Mouse (Mus musculus) kidney, adult 2 months (tissue): ENCODE measurements around the gene Rnf126. TPM values are rescaled to one million over a fixed set of nuclear protein-coding genes. Genes with fewer than 3 reads are reported as not detected.

ENCODE experiments used
- DNase-seq: peaks from one replicate; pipeline ENCODE4 v3.0.0; 2021
- H3K27ac ChIP-seq: fragments of 200-500 bp; 2 replicates; pipeline ENCODE4 v1.5.1; 2012; ENCODE audit warnings: low read depth, low read length, control low read depth, inconsistent platforms; ENCODE audit not compliant: insufficient read depth
- H3K27me3 ChIP-seq: fragments of 200-500 bp; replicated peaks from 2 replicates; pipeline ENCODE4 v1.6.1; 2012; ENCODE audit warnings: mild to moderate bottlenecking, moderate library complexity, low read length, inconsistent platforms; ENCODE audit not compliant: control insufficient read depth, insufficient read depth
- H3K36me3 ChIP-seq: fragments of 200-500 bp; 2 replicates; pipeline ENCODE4 v1.6.1; 2012; ENCODE audit warnings: mild to moderate bottlenecking, moderate library complexity, low read length, inconsistent platforms; ENCODE audit not compliant: control insufficient read depth, insufficient read depth
- H3K4me1 ChIP-seq: fragments of 200-500 bp; 2 replicates; pipeline ENCODE4 v1.6.1; 2011; ENCODE audit warnings: low read length; ENCODE audit not compliant: control insufficient read depth, insufficient read depth
- H3K4me3 ChIP-seq: fragments of 200-500 bp; 2 replicates; pipeline ENCODE4 v1.5.1; 2011; ENCODE audit warnings: mild to moderate bottlenecking, low read depth, low read length, control low read depth; ENCODE audit not compliant: insufficient read depth
- CTCF ChIP-seq: fragments of 200-500 bp; conservative IDR thresholded peaks from 2 replicates; pipeline ENCODE4 v1.5.1; 2011; ENCODE audit warnings: low read depth, mild to moderate bottlenecking, control low read depth, low read length, moderate library complexity, mixed read lengths; ENCODE audit not compliant: insufficient read depth, insufficient read length
- POLR2A ChIP-seq: fragments of 200-500 bp; IDR thresholded peaks from one replicate; pipeline ENCODE4 v1.6.1; 2011; ENCODE audit warnings: low read depth, low read length, control low read depth
- WGBS: fragments of 180-500 bp; shearing (Covaris S2); methylation state at CpG from one replicate; pipeline ENCODE4 v1.1.7; 2018; 5-methylcytosine and 5-hydroxymethylcytosine counted together
- polyA plus RNA-seq: library from polyadenylated mRNA; depleted of rRNA; stranded (reverse); fragments of >200 nt; gene quantifications from 2 replicates; pipeline ENCODE4 v1.2.3, GENCODE M21; 2012

Rnf126 gene
- polyA plus RNA-seq, 1 experiment, result 90.2 TPM

GRCm38 (mm10) chr10:79798289-79798928 lies 31.7 kb upstream of the Rnf126 start:
- H3K27me3 ChIP-seq, result no peaks in the 10 kb centered on the region
- H3K4me1 ChIP-seq, result peaks cover 35% of the 10 kb centered on the region
- H3K27ac ChIP-seq, result peak overlapping the region; percentile 12; the same call in 1 of the 2 replicates
- 74% methylated on average over 12 of the region's 12 CpGs for WGBS
- H3K36me3 ChIP-seq, result no peaks in the 10 kb centered on the region
- DNase-seq, result peak; percentile 89
- H3K4me3 ChIP-seq, result no peak overlapping the region
- TF ChIP-seq POLR2A (no peak), CTCF (no peak)

- peaks cover 34% of the 10 kb centered on the region; the same call in 1 of the 2 replicates for H3K4me1 ChIP-seq
- peak; percentile 35 for DNase-seq
- 37% methylated on average over 15 of the region's 15 CpGs for WGBS
These were observed 30.6 kb upstream of the Rnf126 start for GRCm38 (mm10) chr10:79797326-79797725.

GRCm38 (mm10) chr10:79795905-79796304 lies 29.2 kb upstream of the Rnf126 start:
- Histone ChIP-seq H3K27ac (no peak overlapping the region), H3K36me3 (no peaks in the 10 kb centered on the region), H3K4me1 (peaks cover 27% of the 10 kb centered on the region; the same call in 1 of the 2 replicates), H3K4me3 (no peak overlapping the region), H3K27me3 (no peaks in the 10 kb centered on the region)
- no peak for TF ChIP-seq CTCF
- no peak for TF ChIP-seq POLR2A
- 95% methylated on average over 3 of the region's 3 CpGs for WGBS
- peak; percentile 7 for DNase-seq

More at GRCm38 (mm10) chr10:79797326-79797725, 30.6 kb upstream of the Rnf126 start:
- no peak overlapping the region for H3K27ac ChIP-seq
- H3K27me3 ChIP-seq, result no peaks in the 10 kb centered on the region
- no peak overlapping the region for H3K4me3 ChIP-seq
- no peak for TF ChIP-seq CTCF
- TF ChIP-seq POLR2A, result no peak
- H3K36me3 ChIP-seq, result no peaks in the 10 kb centered on the region

GRCm38 (mm10) chr10:79794491-79794931 lies 27.8 kb upstream of the Rnf126 start:
- Histone ChIP-seq H3K36me3 (no peaks in the 10 kb centered on the region), H3K27ac (peak overlapping the region; percentile 76), H3K4me3 (peak overlapping the region; percentile 53), H3K27me3 (no peaks in the 10 kb centered on the region), H3K4me1 (peaks cover 18% of the 10 kb centered on the region; the same call in 1 of the 2 replicates)
- DNase-seq, result peak; percentile 97
- TF ChIP-seq POLR2A (peak; percentile 74), CTCF (no peak)
- 14% methylated on average over 10 of the region's 10 CpGs for WGBS

GRCm38 (mm10) chr10:79793738-79794490 lies 27.2 kb upstream of the Rnf126 start:
- Histone ChIP-seq H3K4me3 (peak overlapping the region; percentile 53), H3K27me3 (no peaks in the 10 kb centered on the region), H3K36me3 (no peaks in the 10 kb centered on the region), H3K4me1 (peaks cover 18% of the 10 kb centered on the region; the same call in 1 of the 2 replicates), H3K27ac (peak overlapping the region; percentile 76)
- WGBS, result 4% methylated on average over 38 of the region's 38 CpGs
- TF ChIP-seq CTCF (no peak), POLR2A (no peak)
- peak; percentile 61 for DNase-seq

- DNase-seq, result peak; percentile 93
- Histone ChIP-seq H3K4me1 (peaks cover 18% of the 10 kb centered on the region; the same call in 1 of the 2 replicates), H3K36me3 (no peaks in the 10 kb centered on the region), H3K27me3 (no peaks in the 10 kb centered on the region), H3K4me3 (peak within 1 kb of the TSS; percentile 53), H3K27ac (peak within 1 kb of the TSS; percentile 76)
- TF ChIP-seq POLR2A (no peak), CTCF (peak; percentile 71)
- WGBS, result 4% methylated on average over 51 of the region's 51 CpGs
These were observed 26.4 kb upstream of the Rnf126 start, which contains the start of gene Palm for GRCm38 (mm10) chr10:79793051-79793737. Gene Palm (plus strand): TSS chr10:79793572.
